Mouse (Mus musculus) gonadal fat pad, adult 2 months (tissue): ENCODE results near the gene Stx19. TPM values are rescaled to one million over a fixed set of nuclear protein-coding genes. Genes with fewer than 3 reads are reported as not detected.

Experiments
- DNase-seq: peaks from one replicate; pipeline ENCODE4 v3.0.0-alpha.2; 2012; ENCODE audit warnings: low read depth
- polyA plus RNA-seq: library from polyadenylated mRNA; depleted of rRNA; stranded (reverse); fragments of >200 nt; gene quantifications from 2 replicates; pipeline ENCODE4 v1.2.3, GENCODE M21; 2012; rRNA removed

Gene Stx19
- polyA plus RNA-seq, 1 experiment: 0.34 TPM

- no peak for DNase-seq
Measured at GRCm38 (mm10) chr16:62852464-62853252, 38.2 kb downstream of the Stx19 start.

GRCm38 (mm10) chr16:62853611-62854126, 39.2 kb downstream of the Stx19 start:
- DNase-seq: no peak

GRCm38 (mm10) chr16:62854191-62855068, 40.0 kb downstream of the Stx19 start, which contains the start of gene Pros1:
Pros1 (plus strand) TSS chr16:62854307.
- DNase-seq: no peak

DNA sequence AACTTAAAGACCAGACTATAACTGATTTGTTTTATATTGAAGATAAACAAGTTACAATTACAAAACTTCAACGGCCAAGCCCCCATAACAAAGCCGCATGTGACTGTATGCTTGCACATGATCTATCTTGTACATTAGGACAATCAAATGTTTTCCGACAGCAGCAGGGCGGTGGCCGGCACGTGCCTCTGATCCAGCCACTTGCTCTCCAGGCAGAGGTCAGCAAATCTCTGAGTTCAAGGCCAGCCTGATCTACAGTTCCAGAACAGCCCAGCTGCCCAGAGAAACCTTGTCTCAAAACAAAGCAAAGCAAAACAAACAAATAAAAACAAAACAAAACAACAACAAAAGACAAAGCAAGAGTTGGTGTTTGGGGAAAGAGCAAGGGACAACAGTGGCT, 40.9 kb downstream of the Stx19 start:
- no peak for DNase-seq

- DNase-seq: no peak
Measured at GRCm38 (mm10) chr16:62856273-62856672, 41.8 kb downstream of the Stx19 start.

- no peak for DNase-seq
Measured at GRCm38 (mm10) chr16:62857498-62857897, 43.0 kb downstream of the Stx19 start.

- no peak for DNase-seq
Measured at GRCm38 (mm10) chr16:62858018-62858417, 43.5 kb downstream of the Stx19 start.

DNA sequence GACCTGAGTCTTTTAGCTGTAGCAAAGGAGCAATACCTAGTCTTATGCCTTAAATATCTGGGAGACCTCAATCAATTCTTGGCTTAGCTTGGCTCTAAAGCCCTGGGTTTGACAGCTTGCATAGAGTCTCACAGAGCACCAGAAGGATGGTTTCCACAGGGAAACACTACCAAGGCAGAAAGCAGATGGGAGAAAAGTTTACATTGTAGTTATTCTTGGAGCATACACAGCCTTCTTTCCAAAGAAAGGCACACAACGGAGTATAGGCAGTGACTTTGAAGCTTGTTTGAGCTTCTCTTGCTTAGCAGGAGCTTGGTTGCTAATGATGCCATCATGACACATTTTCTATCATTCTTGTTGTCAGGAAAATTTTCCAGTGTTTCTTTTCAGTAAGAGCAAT, 45.7 kb downstream of the Stx19 start:
- no peak for DNase-seq

DNA sequence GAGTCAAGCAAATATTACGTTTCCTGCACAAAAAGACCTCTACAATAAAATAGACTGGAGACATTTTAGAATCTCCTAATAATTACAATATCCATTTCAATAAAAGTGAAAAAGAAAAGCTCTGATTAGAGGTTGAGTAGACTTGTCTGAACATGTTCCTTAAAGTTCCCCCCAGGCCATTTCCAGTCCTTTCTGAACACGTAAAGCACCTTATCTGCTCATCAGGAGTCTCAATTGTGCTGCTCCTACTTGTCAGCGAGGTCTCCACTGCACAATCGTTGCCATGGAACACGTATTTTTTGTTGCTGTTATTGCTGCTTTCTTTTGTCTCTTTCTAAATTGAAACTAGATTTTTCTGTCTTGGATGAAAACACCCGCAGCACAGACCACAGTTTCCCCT, 47.0 kb downstream of the Stx19 start:
- no peak for DNase-seq

- DNase-seq: no peak
Measured at GRCm38 (mm10) chr16:62872688-62873117, 58.2 kb downstream of the Stx19 start.

DNA sequence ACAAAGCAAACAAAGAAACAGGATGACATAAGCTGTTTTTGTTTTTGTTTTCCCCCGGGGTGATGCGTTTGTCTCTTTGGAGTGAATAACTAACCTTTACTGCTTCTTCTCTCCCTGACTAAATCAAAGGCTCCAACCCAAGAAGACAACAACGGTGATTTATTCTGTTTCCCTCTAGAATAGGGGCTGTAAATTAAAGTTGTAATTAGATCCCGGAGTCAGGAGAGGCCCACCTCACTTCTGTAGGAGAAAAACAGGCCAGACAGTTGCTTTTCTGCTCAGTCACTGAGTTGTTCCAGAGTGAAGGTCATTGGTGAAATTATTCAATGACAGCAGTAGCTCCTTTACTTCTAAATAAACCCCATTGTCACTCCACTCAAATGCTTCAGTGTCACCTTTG, 58.7 kb downstream of the Stx19 start:
- no peak for DNase-seq

Other genes starting within 250 kb of the Stx19 start
- gene Nsun3, start 27.9 kb upstream of the Stx19 start, polyA plus RNA-seq: 9.3 and 10.7 TPM in 2 replicates
- 3.4 and 7.1 TPM in 2 replicates for gene Arl13b, start 32.4 kb downstream of the Stx19 start, polyA plus RNA-seq
- gene Pros1, start 39.6 kb downstream of the Stx19 start, polyA plus RNA-seq: 9.8 and 10.3 TPM in 2 replicates